Mouse (Mus musculus): ENCODE measurements around the gene Tk1. TPM values are rescaled to one million over a fixed set of nuclear protein-coding genes. Genes with fewer than 3 reads are reported as not detected.

Tk1 gene
- total and polyA plus RNA-seq, 3 experiments = 172 to 188 TPM; not detected in 1

- H3K4me3 ChIP-seq (ENCODE audit: control insufficient read depth in 1 of 2, insufficient read depth in 1 of 2, low read depth in 2 of 2, low read length in 2 of 2) = peak within 1 kb of the TSS; percentile 74 to 81
- no peaks in the 10 kb centered on the region for H3K9me3 ChIP-seq (replicated peaks; ENCODE audit: insufficient read depth, low read length)
- H3K79me2 ChIP-seq (ENCODE audit: control insufficient read depth, insufficient read depth, low read length, poor library complexity) = peaks cover 34% of the 10 kb centered on the region
- DNase-seq (ENCODE audit: low read depth, low spot score) = peak; percentile 90
- H3K9ac ChIP-seq (ENCODE audit: control insufficient read depth, low read depth, low read length, poor library complexity, severe bottlenecking) = peak within 1 kb of the TSS; percentile 82
- peaks cover 3 to 13% of the 10 kb centered on the region in 2 experiments; a peak in 2 of 4 replicates for H3K4me1 ChIP-seq (ENCODE audit: control insufficient read depth in 1 of 2, insufficient read depth in 2 of 2, low read length in 2 of 2)
- H3K27me3 ChIP-seq (ENCODE audit: control insufficient read depth in 1 of 2, insufficient read depth in 2 of 2, low read length in 2 of 2) = no peaks in the 10 kb centered on the region
- H3K27ac ChIP-seq (ENCODE audit: control insufficient read depth, low read depth, low read length) = peak within 1 kb of the TSS; percentile 96
- TF ChIP-seq USF2 (IDR thresholded peaks at IDR 0.05; ENCODE audit: borderline replicate concordance in 1 of 2, insufficient read depth in 1 of 2, low read depth in 1 of 2, low read length in 2 of 2) (peak; percentile 46 to 86; a peak in 2 of 4 replicates), MAZ (IDR thresholded peaks at IDR 0.05; ENCODE audit: low read depth, low read length) (peak; percentile 93; the same call in 1 of the 2 replicates), SMC3 (IDR thresholded peaks at IDR 0.05; ENCODE audit: low read depth, low read length) (no peak), E2F4 (IDR thresholded peaks at IDR 0.05; ENCODE audit: borderline replicate concordance, low read depth, low read length) (no peak), HCFC1 (IDR thresholded peaks at IDR 0.05; ENCODE audit: low read depth, low read length) (peak; percentile 64), MYC (IDR thresholded peaks at IDR 0.05; ENCODE audit: low read depth, low read length) (no peak), GABPA (IDR thresholded peaks at IDR 0.05; ENCODE audit: low read depth, low read length) (no peak), CTCF (IDR thresholded peaks at IDR 0.05 in 2 of 3, conservative IDR thresholded peaks at IDR 0.05 in 1 of 3; ENCODE audit: control insufficient read depth in 1 of 3, insufficient read depth in 1 of 3, low read depth in 2 of 3, low read length in 3 of 3, poor library complexity in 1 of 3, severe bottlenecking in 1 of 3) (no peak), POLR2A (IDR thresholded peaks at IDR 0.05; ENCODE audit: control insufficient read depth in 1 of 2, insufficient read depth in 1 of 2, low read depth in 1 of 2, low read length in 2 of 2, poor library complexity in 1 of 2) (peak; percentile 36 to 66; a peak in 1 of 4 replicates), BHLHE40 (IDR thresholded peaks at IDR 0.05; ENCODE audit: borderline replicate concordance, low read depth, low read length) (peak; percentile 88), ZC3H11A (IDR thresholded peaks at IDR 0.05; ENCODE audit: low read depth, low read length) (no peak), RAD21 (IDR thresholded peaks at IDR 0.05; ENCODE audit: low read depth, low read length) (no peak), MAX (IDR thresholded peaks at IDR 0.05; ENCODE audit: low read length) (peak; percentile 85), TAL1 (IDR thresholded peaks at IDR 0.05; ENCODE audit: low read length) (peak; percentile 17; the same call in 1 of the 2 replicates), NELFE (IDR thresholded peaks at IDR 0.05; ENCODE audit: low read depth, low read length) (peak; percentile 75), SIN3A (IDR thresholded peaks at IDR 0.05; ENCODE audit: low read length) (peak; percentile 50; the same call in 1 of the 2 replicates), MAFK (IDR thresholded peaks at IDR 0.05; ENCODE audit: borderline replicate concordance, low read depth, low read length) (no peak), ELF1 (IDR thresholded peaks at IDR 0.05; ENCODE audit: low read depth, low read length) (peak; percentile 57), ZNF384 (IDR thresholded peaks at IDR 0.05; ENCODE audit: low read depth, low read length) (no peak), EP300 (IDR thresholded peaks at IDR 0.05; ENCODE audit: low read depth in 1 of 2, low read length in 2 of 2) (0 out of 4 replicates have a peak, but pooled peaks of 1 of the 2 experiments have one; percentile 32), MEF2A (IDR thresholded peaks at IDR 0.05; ENCODE audit: extremely low read depth, insufficient replicate concordance, low read depth, low read length, poor library complexity, severe bottlenecking) (no peak), UBTF (IDR thresholded peaks at IDR 0.05; ENCODE audit: borderline replicate concordance, insufficient read depth, low read depth, low read length) (0 out of 2 replicates have a peak, but pooled peaks have one; percentile 64), POLR2AphosphoS2 (IDR thresholded peaks at IDR 0.05; ENCODE audit: low read length) (peak; percentile 75; the same call in 1 of the 2 replicates), ETS1 (IDR thresholded peaks at IDR 0.05; ENCODE audit: low read depth, low read length) (peak; percentile 2; the same call in 1 of the 2 replicates), GATA1 (IDR thresholded peaks at IDR 0.05; ENCODE audit: low read depth, low read length) (no peak), NRF1 (IDR thresholded peaks at IDR 0.05; ENCODE audit: insufficient read depth, low read depth, low read length, poor library complexity, severe bottlenecking) (no peak), MXI1 (IDR thresholded peaks at IDR 0.05; ENCODE audit: low read depth, low read length) (peak; percentile 58), TCF12 (IDR thresholded peaks at IDR 0.05; ENCODE audit: low read depth, low read length) (peak; percentile 19), ZMIZ1 (IDR thresholded peaks at IDR 0.05; ENCODE audit: low read depth, low read length) (0 out of 2 replicates have a peak, but pooled peaks have one; percentile 32), ZKSCAN1 (IDR thresholded peaks at IDR 0.05; ENCODE audit: low read depth, low read length) (no peak), RCOR1 (IDR thresholded peaks at IDR 0.05; ENCODE audit: low read depth, low read length) (no peak), USF1 (IDR thresholded peaks at IDR 0.05; ENCODE audit: low read depth, low read length) (peak; percentile 98), TBP (IDR thresholded peaks at IDR 0.05; ENCODE audit: low read depth, low read length) (no peak), CHD1 (IDR thresholded peaks at IDR 0.05; ENCODE audit: low read depth, low read length) (no peak)
- H3K36me3 ChIP-seq (ENCODE audit: control insufficient read depth in 1 of 2, insufficient read depth in 2 of 2, low read length in 2 of 2) = no peaks in the 10 kb centered on the region
Observed at GRCm38 (mm10) chr11:117781993-117782704, 43.7 kb downstream of the Tk1 start, which contains the start of the genes Tmc8 and Tmc6. Gene Tmc8 (plus strand): TSS chr11:117782076. Gene Tmc6 (minus strand): TSS chr11:117782198.

All from MEL (cell line).